Mouse (Mus musculus): ENCODE data around the gene Fam57a. TPM values are rescaled to one million over a fixed set of nuclear protein-coding genes. Genes with fewer than 3 reads are reported as not detected.

The Fam57a gene
- polyA plus RNA-seq, 1 experiment from 2014 or later = 14.5 TPM

DNA sequence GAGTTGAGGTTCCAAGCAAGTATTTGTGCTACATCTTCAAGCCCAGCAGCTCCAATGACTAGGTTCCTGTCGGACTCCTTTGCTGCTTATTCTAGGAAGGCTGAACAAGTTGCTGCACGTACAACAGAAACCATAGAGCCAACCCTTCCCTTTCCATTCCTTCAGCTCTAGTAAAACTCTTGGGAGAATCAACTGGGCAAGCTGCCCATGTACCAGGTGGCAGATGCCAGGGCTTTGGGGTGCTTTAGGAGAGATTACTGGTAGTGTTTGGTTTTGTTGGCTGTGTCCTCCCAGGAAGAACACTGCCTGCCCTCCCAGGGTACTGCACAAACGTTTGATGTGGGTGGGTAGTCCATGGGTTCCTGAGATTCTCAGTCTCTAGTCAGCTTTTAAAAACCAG is 72.6 kb downstream of the Fam57a start:
- ATAC-seq (replicated peaks; ENCODE audit: low FRiP score, low read depth) (no peak), DNase-seq (ENCODE audit: low spot score) (no peak)
- no peak overlapping the region for H3K4me2 ChIP-seq (ENCODE audit: low read length)
- H3K4me3 ChIP-seq (replicated peaks; ENCODE audit: low read depth, low read length) = no peak overlapping the region
- WGBS = 61% methylated on average over 3 of the region's 3 CpGs
- H3K4me1 ChIP-seq (replicated peaks; ENCODE audit: insufficient read depth, low read length) = peaks cover 6% of the 10 kb centered on the region; the same call in 1 of the 2 replicates
- H3K9ac ChIP-seq (ENCODE audit: low read depth, low read length) = no peak overlapping the region
- H3K27me3 ChIP-seq (ENCODE audit: insufficient read depth, low read length) = no peaks in the 10 kb centered on the region
- 0 out of 2 replicates have a peak, but pooled peaks cover 12% of the 10 kb centered on the region for H3K36me3 ChIP-seq (ENCODE audit: insufficient read depth, low read length)
- no peaks in the 10 kb centered on the region for H3K9me3 ChIP-seq (replicated peaks; ENCODE audit: low read length)
- no peak overlapping the region for H3K27ac ChIP-seq
- no peak for TF ChIP-seq CTCF (IDR thresholded peaks at IDR 0.05; ENCODE audit: low read depth)

DNA sequence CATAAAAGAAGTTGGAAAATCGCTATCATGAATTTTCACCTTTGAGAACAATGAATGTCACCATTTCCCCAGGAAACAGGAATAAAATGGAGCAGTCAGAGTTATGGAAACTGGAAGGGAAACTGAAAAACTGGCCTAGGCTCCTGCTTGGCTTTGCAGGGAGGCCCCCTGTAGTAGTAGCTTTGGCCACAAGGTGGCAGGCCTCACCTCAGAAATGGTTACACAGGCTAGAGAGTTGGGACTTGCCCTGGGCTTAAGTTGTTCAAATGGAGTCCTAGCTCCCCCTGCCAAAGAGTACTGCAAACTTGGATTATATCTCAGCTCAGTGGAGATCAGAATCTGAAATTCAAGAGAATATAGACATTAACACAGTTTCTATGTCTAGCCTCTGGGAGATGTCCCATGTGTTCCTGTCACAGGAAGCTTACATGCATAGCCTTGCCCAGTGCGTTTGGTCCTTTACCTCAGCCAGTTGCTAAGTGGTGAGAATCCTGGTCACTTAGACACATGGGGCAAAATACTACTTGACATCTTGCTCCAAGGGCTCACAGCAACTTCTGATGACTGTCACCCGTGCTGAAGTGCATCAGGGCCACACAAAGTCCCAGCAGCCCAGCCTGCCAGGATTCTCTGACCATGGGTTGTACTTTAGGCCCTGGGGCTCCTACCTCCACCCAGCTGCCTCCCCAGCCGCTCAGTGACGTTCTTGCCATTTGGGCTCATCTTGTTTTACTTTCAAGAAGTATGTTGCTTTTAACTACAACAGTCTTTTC is 73.9 kb downstream of the Fam57a start:
- H3K27ac ChIP-seq = no peak overlapping the region

DNA sequence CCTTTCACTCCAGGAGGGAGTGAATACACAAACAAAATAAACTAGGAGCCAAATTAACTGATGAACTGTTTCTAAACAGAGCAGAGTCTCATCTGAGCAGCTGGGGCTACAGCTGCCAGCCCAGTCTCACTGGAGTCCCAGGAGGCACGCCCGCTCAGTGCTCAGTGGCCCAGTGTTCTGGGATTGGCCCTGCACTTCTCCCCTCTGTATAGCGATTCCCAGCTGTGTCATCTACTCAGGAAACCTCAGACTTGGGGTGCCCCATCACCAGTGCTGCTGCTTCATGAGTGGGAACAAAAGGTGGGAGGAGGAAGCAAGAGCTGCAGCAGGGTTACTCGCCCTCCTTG is 74.4 kb downstream of the Fam57a start:
- no peak for ATAC-seq (replicated peaks; ENCODE audit: low FRiP score, low read depth)
- Histone ChIP-seq H3K27ac (no peak overlapping the region), H3K9me3 (replicated peaks; ENCODE audit: low read length) (no peaks in the 10 kb centered on the region), H3K4me1 (replicated peaks; ENCODE audit: insufficient read depth, low read length) (peaks cover 6% of the 10 kb centered on the region; the same call in 1 of the 2 replicates), H3K36me3 (ENCODE audit: insufficient read depth, low read length) (0 out of 2 replicates have a peak, but pooled peaks cover 4% of the 10 kb centered on the region), H3K9ac (ENCODE audit: low read depth, low read length) (no peak overlapping the region), H3K4me2 (ENCODE audit: low read length) (no peak overlapping the region), H3K4me3 (replicated peaks; ENCODE audit: low read depth, low read length) (no peak overlapping the region), H3K27me3 (ENCODE audit: insufficient read depth, low read length) (no peaks in the 10 kb centered on the region)
- no peak for DNase-seq (ENCODE audit: low spot score)
- TF ChIP-seq CTCF (IDR thresholded peaks at IDR 0.05; ENCODE audit: low read depth) = no peak
- WGBS = 75% methylated on average over 4 of the region's 4 CpGs

More for the DNA sequence above, 73.9 kb downstream of the Fam57a start:
- H3K4me1 ChIP-seq (replicated peaks; ENCODE audit: insufficient read depth, low read length) = peaks cover 6% of the 10 kb centered on the region; the same call in 1 of the 2 replicates
- TF ChIP-seq CTCF (IDR thresholded peaks at IDR 0.05; ENCODE audit: low read depth) = peak; percentile 94
- H3K4me3 ChIP-seq (replicated peaks; ENCODE audit: low read depth, low read length) = no peak overlapping the region
- H3K36me3 ChIP-seq (ENCODE audit: insufficient read depth, low read length) = 0 out of 2 replicates have a peak, but pooled peaks cover 9% of the 10 kb centered on the region
- ATAC-seq (replicated peaks; ENCODE audit: low FRiP score, low read depth) (peak; percentile 80), DNase-seq (ENCODE audit: low spot score) (peak; percentile 94)
- H3K9me3 ChIP-seq (replicated peaks; ENCODE audit: low read length) = no peaks in the 10 kb centered on the region
- WGBS = 43% methylated on average over 5 of the region's 5 CpGs
- no peak overlapping the region for H3K9ac ChIP-seq (ENCODE audit: low read depth, low read length)
- no peak overlapping the region for H3K4me2 ChIP-seq (ENCODE audit: low read length)
- no peaks in the 10 kb centered on the region for H3K27me3 ChIP-seq (ENCODE audit: insufficient read depth, low read length)

DNA sequence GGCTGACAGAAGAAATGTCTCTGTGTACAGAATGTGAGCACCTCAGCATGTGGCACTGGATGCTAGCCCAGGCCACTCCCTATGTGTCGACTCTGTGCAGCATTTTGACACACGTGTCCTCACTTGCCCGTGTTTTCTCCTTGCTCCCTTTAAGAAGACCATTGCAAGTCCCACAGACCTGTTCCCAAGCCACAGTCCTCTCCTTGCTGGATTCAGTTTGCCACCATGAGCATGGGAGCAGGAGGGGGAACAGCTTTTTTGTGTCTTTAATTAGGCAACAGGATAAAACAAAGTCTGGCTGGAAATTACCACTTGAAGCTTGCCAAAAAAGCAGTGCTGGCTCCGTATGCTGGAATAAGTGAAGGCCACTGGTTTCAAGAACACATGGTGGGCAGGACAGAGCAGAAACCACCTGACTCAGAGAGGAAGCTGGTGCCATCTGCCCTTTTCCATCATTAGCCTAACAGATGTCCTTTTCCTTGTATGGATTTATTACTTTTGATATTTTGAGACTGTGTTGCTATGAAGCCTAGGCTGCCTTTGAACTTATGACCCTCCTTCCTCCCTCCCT is 76.0 kb downstream of the Fam57a start:
- peaks cover 6% of the 10 kb centered on the region; the same call in 1 of the 2 replicates for H3K4me1 ChIP-seq (replicated peaks; ENCODE audit: insufficient read depth, low read length)
- H3K4me3 ChIP-seq (replicated peaks; ENCODE audit: low read depth, low read length) = no peak overlapping the region
- ATAC-seq (replicated peaks; ENCODE audit: low FRiP score, low read depth) (no peak), DNase-seq (ENCODE audit: low spot score) (peak; percentile 35)
- H3K27me3 ChIP-seq (ENCODE audit: insufficient read depth, low read length) = no peaks in the 10 kb centered on the region
- no peak overlapping the region for H3K27ac ChIP-seq
- no peak for TF ChIP-seq CTCF (IDR thresholded peaks at IDR 0.05; ENCODE audit: low read depth)
- WGBS = 61% methylated on average over 4 of the region's 4 CpGs
- H3K9ac ChIP-seq (ENCODE audit: low read depth, low read length) = no peak overlapping the region
- no peak overlapping the region for H3K4me2 ChIP-seq (ENCODE audit: low read length)
- no peaks in the 10 kb centered on the region for H3K9me3 ChIP-seq (replicated peaks; ENCODE audit: low read length)
- H3K36me3 ChIP-seq (ENCODE audit: insufficient read depth, low read length) = no peaks in the 10 kb centered on the region

DNA sequence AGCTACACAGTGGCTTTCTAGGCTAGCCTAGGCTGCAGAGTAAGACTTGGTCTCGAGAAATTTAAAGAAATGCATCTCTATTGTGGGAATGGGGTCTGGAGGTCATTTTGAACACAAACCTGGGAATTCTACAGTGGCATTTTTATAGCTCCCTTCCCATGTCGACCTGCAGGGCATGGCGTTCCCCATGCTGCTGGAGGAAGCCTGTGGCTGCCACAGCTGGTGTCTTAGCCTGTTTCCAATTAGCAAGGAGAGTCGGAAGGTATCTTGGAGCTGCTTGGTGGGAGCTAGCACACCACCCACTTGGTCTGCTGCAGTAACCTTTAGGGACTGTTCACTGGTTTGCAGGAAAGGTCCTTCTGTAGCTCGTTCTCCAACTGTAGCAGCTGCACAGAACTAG is 76.7 kb downstream of the Fam57a start:
- Histone ChIP-seq H3K36me3 (ENCODE audit: insufficient read depth, low read length) (no peaks in the 10 kb centered on the region; the same call in 1 of the 2 replicates), H3K9me3 (replicated peaks; ENCODE audit: low read length) (no peaks in the 10 kb centered on the region), H3K4me3 (replicated peaks; ENCODE audit: low read depth, low read length) (no peak overlapping the region), H3K27ac (no peak overlapping the region), H3K4me1 (replicated peaks; ENCODE audit: insufficient read depth, low read length) (peaks cover 6% of the 10 kb centered on the region; the same call in 1 of the 2 replicates), H3K27me3 (ENCODE audit: insufficient read depth, low read length) (no peaks in the 10 kb centered on the region), H3K9ac (ENCODE audit: low read depth, low read length) (no peak overlapping the region), H3K4me2 (ENCODE audit: low read length) (no peak overlapping the region)
- WGBS = 20% methylated on average over 5 of the region's 5 CpGs
- TF ChIP-seq CTCF (IDR thresholded peaks at IDR 0.05; ENCODE audit: low read depth) = no peak
- no peak for ATAC-seq (replicated peaks; ENCODE audit: low FRiP score, low read depth)
- DNase-seq (ENCODE audit: low spot score) = no peak

DNA sequence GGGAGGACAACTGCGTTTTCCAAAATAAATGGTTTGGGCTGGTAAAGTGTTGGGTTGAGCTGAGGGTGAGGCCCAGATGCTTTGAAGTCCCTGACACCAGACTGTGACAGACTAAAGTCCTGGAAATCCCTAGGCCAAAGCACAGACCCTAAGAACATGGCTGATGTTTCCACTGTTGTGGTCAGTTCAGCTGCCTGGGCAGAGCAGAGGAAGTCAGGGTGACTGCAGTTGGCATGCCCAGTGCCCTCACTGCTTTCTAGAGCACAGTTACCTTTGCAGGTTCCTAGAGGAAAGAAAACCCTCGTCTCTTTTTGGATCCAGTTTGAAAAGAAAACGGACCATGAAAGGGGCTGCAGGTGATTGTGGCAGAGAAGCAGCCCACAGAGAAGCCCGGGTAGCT is 77.9 kb downstream of the Fam57a start:
- H3K4me3 ChIP-seq (replicated peaks; ENCODE audit: low read depth, low read length) = no peak overlapping the region
- TF ChIP-seq CTCF (IDR thresholded peaks at IDR 0.05; ENCODE audit: low read depth) = no peak
- DNase-seq (ENCODE audit: low spot score) (no peak), ATAC-seq (replicated peaks; ENCODE audit: low FRiP score, low read depth) (no peak)
- H3K9me3 ChIP-seq (replicated peaks; ENCODE audit: low read length) = no peaks in the 10 kb centered on the region
- peaks cover 4% of the 10 kb centered on the region; the same call in 1 of the 2 replicates for H3K36me3 ChIP-seq (ENCODE audit: insufficient read depth, low read length)
- H3K27me3 ChIP-seq (ENCODE audit: insufficient read depth, low read length) = no peaks in the 10 kb centered on the region
- WGBS = 64% methylated on average over 4 of the region's 4 CpGs
- no peak overlapping the region for H3K4me2 ChIP-seq (ENCODE audit: low read length)
- no peak overlapping the region for H3K27ac ChIP-seq
- peaks cover 6% of the 10 kb centered on the region; the same call in 1 of the 2 replicates for H3K4me1 ChIP-seq (replicated peaks; ENCODE audit: insufficient read depth, low read length)
- no peak overlapping the region for H3K9ac ChIP-seq (ENCODE audit: low read depth, low read length)
